Mouse (Mus musculus) liver, adult 2 months (tissue): Measurements from ENCODE around the gene 9430038I01Rik. TPM values are rescaled to one million over a fixed set of nuclear protein-coding genes. Genes with fewer than 3 reads are reported as not detected.

Experiments used
- DNase-seq: peaks from one replicate; pipeline ENCODE4 v3.0.0-alpha.2; 2011; ENCODE audit warnings: low read depth, low spot score; ENCODE audit errors: extremely low read depth
- H3K27ac ChIP-seq: fragments of 200-500 bp; replicated peaks from 2 replicates; pipeline ENCODE4 v1.5.1; 2012; ENCODE audit warnings: low read depth, mild to moderate bottlenecking, control low read depth, inconsistent platforms, low read length; ENCODE audit not compliant: insufficient read depth
- H3K27me3 ChIP-seq: fragments of 200-500 bp; 2 replicates; pipeline ENCODE4 v1.6.1; 2012; ENCODE audit warnings: mild to moderate bottlenecking, moderate library complexity, low read length, inconsistent platforms; ENCODE audit not compliant: control insufficient read depth, insufficient read depth
- H3K36me3 ChIP-seq: fragments of 200-500 bp; 2 replicates; pipeline ENCODE4 v1.6.1; 2012; ENCODE audit warnings: low read length, inconsistent platforms; ENCODE audit not compliant: control insufficient read depth, insufficient read depth
- H3K4me1 ChIP-seq: fragments of 200-500 bp; 2 replicates; pipeline ENCODE4 v1.6.1; 2011; ENCODE audit warnings: low read length; ENCODE audit not compliant: control insufficient read depth, insufficient read depth
- H3K4me3 ChIP-seq: fragments of 200-500 bp; 2 replicates; pipeline ENCODE4 v1.5.1; 2011; ENCODE audit warnings: low read depth, mild to moderate bottlenecking, control low read depth, low read length, moderate library complexity; ENCODE audit not compliant: insufficient read depth
- H3K79me2 ChIP-seq: fragments of 200-500 bp; 2 replicates; pipeline ENCODE4 v1.6.1; 2012; ENCODE audit warnings: inconsistent platforms, mild to moderate bottlenecking, low read length, moderate library complexity; ENCODE audit not compliant: control insufficient read depth, insufficient read depth
- H3K9ac ChIP-seq: fragments of 200-500 bp; 2 replicates; pipeline ENCODE4 v1.6.1; 2012; ENCODE audit warnings: low read depth, mild to moderate bottlenecking, control low read depth, inconsistent platforms, low read length
- CTCF ChIP-seq: fragments of 200-500 bp; IDR thresholded peaks from 2 replicates; pipeline ENCODE4 v1.5.1; 2011; ENCODE audit warnings: low read depth, low read length, control low read depth
- POLR2A ChIP-seq: fragments of 200-500 bp; IDR thresholded peaks from 2 replicates; pipeline ENCODE4 v1.6.1; 2011; ENCODE audit warnings: low read length, control low read depth; ENCODE audit not compliant: insufficient read depth; ENCODE audit errors: extremely low read depth
- WGBS: fragments of 180-500 bp; shearing (Covaris S2); methylation state at CpG from one replicate; pipeline ENCODE4 v1.1.7; 2018; 5-methylcytosine and 5-hydroxymethylcytosine counted together
- polyA plus RNA-seq: library from polyadenylated mRNA; depleted of rRNA; stranded (reverse); fragments of >200 nt; gene quantifications from 2 replicates; pipeline ENCODE4 v1.2.3, GENCODE M21; 2012
- total RNA-seq: library from RNA; depleted of rRNA; stranded (reverse); fragments of >200 nt; gene quantifications from 2 replicates; pipeline ENCODE4 v1.2.3, GENCODE M21; 2014

The 9430038I01Rik gene
- total and polyA plus RNA-seq, 2 experiments, result 13.3 to 15.7 TPM

GRCm38 (mm10) chr7:137420550-137420949 lies 10.0 kb upstream of the 9430038I01Rik start:
- Histone ChIP-seq H3K79me2 (no peaks in the 10 kb centered on the region), H3K4me1 (no peaks in the 10 kb centered on the region), H3K9ac (no peak overlapping the region), H3K27me3 (no peaks in the 10 kb centered on the region), H3K27ac (no peak overlapping the region), H3K4me3 (no peak overlapping the region), H3K36me3 (no peaks in the 10 kb centered on the region)
- 74% methylated on average over 2 of the region's 2 CpGs for WGBS
- no peak for TF ChIP-seq POLR2A
- TF ChIP-seq CTCF, result no peak
- DNase-seq, result no peak

- Histone ChIP-seq H3K4me3 (no peak overlapping the region), H3K79me2 (no peaks in the 10 kb centered on the region), H3K27ac (no peak overlapping the region), H3K9ac (no peak overlapping the region), H3K4me1 (peaks cover 3% of the 10 kb centered on the region; the same call in 1 of the 2 replicates), H3K27me3 (no peaks in the 10 kb centered on the region), H3K36me3 (no peaks in the 10 kb centered on the region)
- TF ChIP-seq POLR2A (no peak), CTCF (no peak)
- no peak for DNase-seq
- 91% methylated on average over 8 of the region's 8 CpGs for whole genome bisulfite sequencing
These were observed 4.1 kb upstream of the 9430038I01Rik start for GRCm38 (mm10) chr7:137414710-137415109.

- WGBS, result 98% methylated on average over 1 of the region's 1 CpGs
- H3K27ac ChIP-seq, result no peak overlapping the region
These were observed 3.0 kb downstream of the 9430038I01Rik start for GRCm38 (mm10) chr7:137407428-137408058.

GRCm38 (mm10) chr7:137404146-137404545 lies 6.4 kb downstream of the 9430038I01Rik start:
- no peak for DNase-seq
- H3K27me3 ChIP-seq, result no peaks in the 10 kb centered on the region
- H3K79me2 ChIP-seq, result peaks cover 19% of the 10 kb centered on the region; the same call in 1 of the 2 replicates
- peaks cover 3% of the 10 kb centered on the region; the same call in 1 of the 2 replicates for H3K4me1 ChIP-seq
- 95% methylated on average over 2 of the region's 2 CpGs for WGBS
- H3K27ac ChIP-seq, result no peak overlapping the region
- no peak overlapping the region for H3K9ac ChIP-seq
- H3K4me3 ChIP-seq, result no peak overlapping the region
- no peak for TF ChIP-seq CTCF
- TF ChIP-seq POLR2A, result no peak
- no peaks in the 10 kb centered on the region; the same call in 1 of the 2 replicates for H3K36me3 ChIP-seq

More at GRCm38 (mm10) chr7:137407428-137408058, 3.0 kb downstream of the 9430038I01Rik start:
- Histone ChIP-seq H3K4me3 (no peak overlapping the region), H3K36me3 (no peaks in the 10 kb centered on the region; the same call in 1 of the 2 replicates), H3K4me1 (peaks cover 6% of the 10 kb centered on the region), H3K9ac (no peak overlapping the region), H3K79me2 (peaks cover 16% of the 10 kb centered on the region; the same call in 1 of the 2 replicates), H3K27me3 (no peaks in the 10 kb centered on the region)
- TF ChIP-seq POLR2A (no peak), CTCF (no peak)
- peak; percentile 71 for DNase-seq

GRCm38 (mm10) chr7:137398973-137399372 lies 11.6 kb downstream of the 9430038I01Rik start:
- Histone ChIP-seq H3K4me3 (no peak overlapping the region), H3K79me2 (peaks cover 15% of the 10 kb centered on the region), H3K4me1 (peaks cover 3% of the 10 kb centered on the region; the same call in 1 of the 2 replicates), H3K36me3 (no peaks in the 10 kb centered on the region), H3K27me3 (no peaks in the 10 kb centered on the region), H3K27ac (no peak overlapping the region), H3K9ac (no peak overlapping the region)
- 92% methylated on average over 4 of the region's 4 CpGs for WGBS
- no peak for TF ChIP-seq POLR2A
- TF ChIP-seq CTCF, result no peak
- DNase-seq, result no peak

DNA sequence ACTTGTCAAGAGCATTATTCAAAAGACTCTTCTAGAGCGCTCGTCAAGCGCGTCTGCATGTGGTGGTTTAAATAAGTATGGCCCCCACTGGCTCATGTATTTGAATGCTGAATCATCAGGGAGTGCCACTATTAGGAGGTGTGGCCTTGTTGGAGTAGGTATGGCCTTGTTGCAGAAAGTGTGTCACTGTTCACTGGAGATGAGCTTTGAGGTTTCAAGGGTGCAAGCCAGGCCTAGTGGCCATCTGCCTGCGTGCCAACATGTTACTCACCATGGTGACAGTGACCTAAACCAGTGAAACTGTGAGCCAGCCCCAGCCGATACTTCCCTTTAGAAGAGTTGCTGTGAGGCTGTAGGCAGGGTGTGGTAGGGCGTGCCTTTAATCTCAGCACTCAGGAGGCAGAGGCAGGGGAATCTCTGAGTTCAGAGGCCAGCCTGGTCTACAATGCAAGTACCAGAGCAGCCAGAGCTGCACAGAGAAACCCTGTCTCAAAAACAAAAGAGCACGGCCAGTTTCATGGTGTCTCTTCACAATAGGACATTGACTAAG lies 13.1 kb downstream of the 9430038I01Rik start:
- Histone ChIP-seq H3K27me3 (no peaks in the 10 kb centered on the region), H3K4me1 (peaks cover 3% of the 10 kb centered on the region; the same call in 1 of the 2 replicates), H3K27ac (no peak overlapping the region), H3K79me2 (peaks cover 13% of the 10 kb centered on the region), H3K4me3 (no peak overlapping the region), H3K9ac (no peak overlapping the region), H3K36me3 (no peaks in the 10 kb centered on the region)
- WGBS, result 96% methylated on average over 8 of the region's 8 CpGs
- no peak for TF ChIP-seq CTCF
- TF ChIP-seq POLR2A, result no peak
- DNase-seq, result peak; percentile 19
